Mouse (Mus musculus): ENCODE measurements at regions not wholly inside any gene's neighbourhood (a gene's known extent, or its start where the extent isn't known, plus 50 kb on each side); places are given as distances from the start of the nearest gene placed in this dataset.

DNA sequence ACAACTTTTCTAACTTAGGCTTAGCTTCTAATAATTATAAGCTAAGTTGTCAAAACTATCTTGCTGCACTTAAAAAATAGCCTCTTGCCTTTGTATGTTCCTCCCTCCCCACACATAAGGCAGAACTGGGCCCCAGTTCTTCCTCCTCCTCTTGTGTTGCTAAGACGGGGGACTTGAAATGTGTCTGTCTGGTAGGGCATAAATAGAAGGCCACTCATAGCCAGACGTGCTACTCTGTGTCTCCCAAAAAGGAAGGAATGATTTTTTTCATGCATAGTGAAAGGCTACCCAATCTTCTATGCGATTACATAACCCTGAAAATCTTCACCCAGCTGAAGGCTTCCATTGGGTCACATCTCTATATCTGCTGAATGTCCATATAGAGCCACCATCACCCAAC, 183.5 kb downstream of the Hsfy2 start:
- DNase-seq, result no peak

DNA sequence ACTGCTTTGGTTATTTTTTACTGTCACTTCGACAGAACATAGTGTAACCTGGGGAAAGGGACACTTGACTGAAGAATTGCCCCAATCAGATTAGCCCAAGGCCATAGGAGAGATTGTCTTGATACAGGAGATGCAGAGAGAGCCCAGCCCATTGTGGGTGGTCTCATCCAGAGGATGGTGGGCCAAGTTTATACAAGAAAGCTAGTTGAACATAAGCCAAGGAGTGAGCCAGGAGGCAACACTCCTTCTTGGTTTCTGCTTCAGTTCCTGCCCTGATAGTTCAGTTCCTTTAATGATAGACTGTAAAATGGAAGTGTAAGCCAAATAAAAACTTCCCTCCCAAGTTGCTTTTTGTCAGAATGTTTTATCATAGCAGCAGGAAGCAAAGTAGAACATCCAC, 194.4 kb downstream of the Hsfy2 start:
- DNase-seq, result no peak

DNA sequence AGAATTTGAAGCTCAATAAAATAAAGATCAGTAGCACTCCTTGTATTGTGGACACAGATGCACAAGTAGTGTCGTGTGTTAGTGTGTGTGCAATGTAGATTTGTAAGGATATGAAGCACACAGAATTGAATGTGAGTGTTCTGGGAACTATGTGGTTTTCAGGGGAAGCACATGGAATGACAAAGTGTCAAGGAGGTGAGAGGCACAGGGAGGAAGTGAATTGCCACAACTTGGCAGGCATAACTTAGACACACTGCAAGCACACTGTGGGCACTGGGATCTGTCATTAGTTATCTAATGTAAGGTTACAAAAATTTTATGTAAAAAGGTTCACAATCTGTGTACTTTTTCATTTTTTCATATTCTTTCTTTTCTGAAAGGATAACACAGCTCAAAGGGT, 230.4 kb downstream of the Hsfy2 start:
- DNase-seq, result no peak

DNA sequence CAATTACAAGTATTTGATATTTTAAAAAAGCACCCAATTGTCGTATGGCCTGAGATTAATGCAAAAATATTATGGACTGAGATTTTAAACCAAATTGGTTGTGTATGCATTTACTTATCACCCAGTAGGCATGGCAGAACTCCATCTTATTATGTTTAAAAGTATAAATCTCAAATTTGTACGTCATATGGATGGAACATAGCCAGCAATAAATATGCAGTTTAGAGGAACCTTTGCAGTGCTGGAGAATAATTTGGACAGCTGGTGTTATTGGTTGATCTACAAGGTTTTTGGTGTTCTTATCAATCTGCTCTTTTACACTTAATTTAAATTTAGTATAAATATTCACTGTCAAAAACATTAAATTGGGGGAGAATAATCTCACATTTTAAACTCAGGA, 233.9 kb downstream of the Hsfy2 start:
- DNase-seq, result no peak

DNA sequence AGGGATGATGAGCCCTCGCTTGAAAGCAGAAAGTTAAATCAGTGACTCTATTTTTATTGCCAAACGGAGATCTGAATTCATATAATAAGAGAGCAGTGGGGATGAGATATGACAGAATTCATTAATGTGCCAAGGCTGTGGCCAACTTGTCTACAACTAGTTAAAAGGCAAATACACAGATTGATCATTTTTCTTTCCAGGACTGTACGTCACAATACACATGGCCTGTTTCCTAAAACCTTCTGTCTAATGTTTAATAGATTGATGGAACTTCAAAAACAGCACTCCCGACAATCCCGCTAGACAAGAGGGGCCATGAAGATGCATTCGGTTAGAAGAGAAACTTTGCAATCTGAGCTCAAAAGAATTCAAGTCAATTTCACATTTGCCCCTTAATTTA, 241.4 kb downstream of the Hsfy2 start:
- DNase-seq, result no peak

DNA sequence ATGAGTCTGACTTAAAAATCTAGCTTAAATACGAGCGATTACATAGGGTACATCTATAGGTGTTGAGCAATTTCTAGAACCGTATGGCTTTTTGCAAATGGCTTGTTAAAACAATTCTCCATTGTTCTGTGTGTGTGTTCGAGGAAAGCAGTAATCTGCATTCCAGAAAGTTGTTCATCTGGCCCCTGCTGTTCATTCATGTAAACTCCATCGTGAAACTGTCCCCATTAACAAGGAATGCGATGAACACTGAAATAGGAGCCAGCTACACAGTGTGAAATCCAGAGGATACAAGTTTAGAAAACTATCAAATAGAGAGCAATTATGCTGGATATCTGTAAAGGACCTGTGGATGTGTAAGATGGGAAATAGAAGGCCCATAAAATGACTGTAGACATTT, 250.1 kb downstream of the Hsfy2 start:
- DNase-seq, result no peak

DNA sequence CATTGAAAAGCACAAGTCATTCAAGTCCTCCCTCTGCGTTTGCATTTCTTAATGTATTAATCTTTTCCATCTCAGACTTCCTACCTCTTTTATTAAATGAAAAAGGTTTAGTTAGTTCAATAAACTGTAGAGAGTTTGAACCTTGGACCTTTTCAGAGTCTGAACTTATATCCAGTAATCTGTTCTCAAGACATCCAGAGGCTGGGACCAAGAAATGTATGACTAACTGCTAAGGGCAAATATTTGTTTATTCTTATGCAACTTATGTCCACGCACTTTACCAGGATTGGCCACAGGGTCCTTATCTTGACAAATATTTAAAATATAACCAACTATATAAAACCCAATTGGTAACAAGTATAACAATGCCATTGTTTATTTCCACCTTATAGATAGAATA, 270.9 kb downstream of the Hsfy2 start:
- DNase-seq, result no peak

DNA sequence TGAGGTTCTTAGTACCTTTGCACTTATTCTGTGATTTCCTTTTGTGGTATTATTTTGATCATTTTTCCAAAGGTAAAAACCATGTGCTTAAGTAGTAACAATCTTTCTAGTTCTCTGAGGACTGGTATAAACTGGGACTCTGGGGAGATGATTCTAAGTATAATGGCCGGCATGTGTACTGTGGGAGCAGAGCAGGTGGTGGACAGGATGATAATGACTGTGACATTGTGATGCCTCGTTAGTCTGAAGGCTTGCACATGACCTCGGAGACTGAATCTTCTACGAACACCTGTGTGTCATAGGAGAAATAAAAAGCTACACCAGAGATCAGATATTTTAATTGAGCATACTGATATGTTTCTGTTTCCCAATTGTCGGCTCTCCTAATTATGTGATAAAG, 276.4 kb downstream of the Hsfy2 start:
- DNase-seq, result no peak

DNA sequence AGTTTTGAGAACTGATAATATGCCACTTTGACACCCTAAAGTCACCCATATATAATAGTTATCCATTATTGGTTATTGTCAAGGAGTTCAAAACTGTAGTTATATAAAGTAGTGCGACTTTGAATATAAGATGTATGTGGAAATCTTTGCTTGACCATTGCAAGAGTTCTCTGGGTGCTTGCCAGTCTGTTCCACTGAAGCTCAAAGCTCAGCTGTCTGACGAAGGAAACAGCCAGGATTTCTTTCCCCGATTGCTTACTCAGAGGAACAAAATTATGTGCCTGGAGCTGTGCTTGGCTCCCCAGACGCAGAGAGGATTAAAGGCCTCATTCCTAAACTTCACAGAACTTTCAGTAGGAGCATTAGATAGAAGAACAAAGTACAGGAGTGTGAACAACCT, 290.6 kb downstream of the Hsfy2 start:
- no peak for DNase-seq

DNA sequence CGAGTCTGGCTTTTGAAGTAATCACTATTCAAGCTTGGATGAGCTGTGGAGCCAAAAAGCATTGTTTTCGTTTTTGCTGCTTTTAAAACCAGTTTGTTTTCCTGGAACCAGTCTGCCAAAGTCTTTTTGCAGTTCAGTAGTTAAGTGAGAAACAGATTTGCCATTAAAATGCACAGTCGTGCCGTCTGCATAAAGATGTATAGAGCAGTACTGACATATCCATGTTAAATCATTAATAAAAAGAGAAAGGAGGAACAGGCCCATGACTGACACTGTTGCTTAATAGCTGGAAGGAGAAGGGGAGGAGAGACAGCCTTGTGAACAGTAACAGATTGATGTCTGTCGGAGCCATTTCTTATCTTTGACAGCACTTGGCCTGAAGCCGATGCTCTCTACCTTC, 292.3 kb downstream of the Hsfy2 start:
- no peak for DNase-seq

DNA sequence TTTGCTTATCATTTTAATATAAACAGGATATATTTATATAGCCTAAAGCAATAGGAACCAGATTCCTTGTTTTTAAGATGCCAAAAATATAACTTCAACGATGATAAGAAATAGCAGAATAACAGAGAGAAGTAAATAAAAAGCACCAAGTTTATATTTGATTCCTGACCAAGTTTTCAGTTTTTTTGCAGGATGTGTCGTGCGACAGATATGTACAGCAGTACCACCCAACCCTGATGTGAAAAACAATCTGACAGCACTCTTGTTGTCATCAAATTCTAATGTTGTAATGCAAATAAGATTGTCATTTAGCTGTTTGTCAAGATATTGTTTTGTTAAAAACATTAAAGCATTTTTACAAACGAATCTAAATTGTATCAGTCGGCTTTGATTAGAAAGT, 309.9 kb downstream of the Hsfy2 start:
- no peak for DNase-seq

DNA sequence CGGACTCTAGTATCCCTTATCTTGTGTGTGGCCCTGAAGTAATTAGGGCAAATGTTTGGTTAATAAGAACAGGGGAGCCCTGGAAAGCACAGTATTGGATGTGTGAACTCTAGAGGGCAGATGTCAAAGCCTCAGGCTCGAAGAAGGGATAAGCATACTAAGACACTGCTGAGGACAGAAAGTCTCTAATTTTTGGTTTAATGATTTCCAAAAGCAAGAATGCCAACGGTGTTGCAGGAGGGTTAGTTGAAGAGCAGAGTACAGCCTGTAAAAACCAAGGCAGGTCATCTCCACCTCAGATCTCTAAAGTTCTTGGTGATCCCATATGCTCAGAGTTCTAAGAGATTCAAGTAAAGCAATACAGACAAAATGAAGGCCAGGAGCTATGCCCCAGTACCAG, 328.6 kb downstream of the Hsfy2 start:
- no peak for DNase-seq

DNA sequence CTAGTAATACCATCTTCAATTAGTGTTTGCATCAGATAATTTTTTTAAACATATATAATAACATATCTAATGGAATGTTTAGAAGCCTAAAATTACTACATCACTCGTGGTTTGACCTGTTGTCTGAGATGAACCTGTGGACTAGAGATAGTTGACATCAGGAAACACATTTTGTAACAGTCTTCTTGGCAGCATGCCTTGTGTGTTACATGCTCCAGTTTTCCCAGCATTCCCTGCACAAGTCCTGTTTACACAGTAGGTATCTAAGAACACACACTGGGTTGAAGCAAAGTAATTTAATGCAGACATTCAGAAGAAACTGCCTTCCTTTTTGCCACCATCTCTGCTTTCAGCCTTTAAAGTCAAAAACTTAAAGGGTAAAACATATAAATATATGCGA, 342.8 kb downstream of the Hsfy2 start:
- DNase-seq, result no peak

DNA sequence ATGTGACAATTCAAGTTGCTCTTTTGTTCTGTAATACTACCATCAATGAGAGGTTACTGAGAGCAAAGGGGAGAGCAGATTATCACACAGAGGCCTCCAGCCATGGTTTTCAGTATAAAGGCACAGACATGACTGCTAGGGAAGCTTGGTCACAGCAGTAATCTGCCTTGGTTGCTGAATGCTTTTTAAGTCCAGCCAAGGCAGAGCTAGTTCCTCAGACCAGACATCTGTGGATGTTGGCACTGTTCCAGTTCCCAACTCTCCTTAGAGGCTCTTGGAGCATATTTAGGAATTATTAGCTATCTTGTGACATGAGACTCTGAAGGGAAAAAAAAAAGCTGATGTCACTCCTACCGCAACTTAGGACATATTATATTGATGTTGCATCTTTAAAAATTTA, 347.5 kb downstream of the Hsfy2 start:
- peak; percentile 37 for DNase-seq

DNA sequence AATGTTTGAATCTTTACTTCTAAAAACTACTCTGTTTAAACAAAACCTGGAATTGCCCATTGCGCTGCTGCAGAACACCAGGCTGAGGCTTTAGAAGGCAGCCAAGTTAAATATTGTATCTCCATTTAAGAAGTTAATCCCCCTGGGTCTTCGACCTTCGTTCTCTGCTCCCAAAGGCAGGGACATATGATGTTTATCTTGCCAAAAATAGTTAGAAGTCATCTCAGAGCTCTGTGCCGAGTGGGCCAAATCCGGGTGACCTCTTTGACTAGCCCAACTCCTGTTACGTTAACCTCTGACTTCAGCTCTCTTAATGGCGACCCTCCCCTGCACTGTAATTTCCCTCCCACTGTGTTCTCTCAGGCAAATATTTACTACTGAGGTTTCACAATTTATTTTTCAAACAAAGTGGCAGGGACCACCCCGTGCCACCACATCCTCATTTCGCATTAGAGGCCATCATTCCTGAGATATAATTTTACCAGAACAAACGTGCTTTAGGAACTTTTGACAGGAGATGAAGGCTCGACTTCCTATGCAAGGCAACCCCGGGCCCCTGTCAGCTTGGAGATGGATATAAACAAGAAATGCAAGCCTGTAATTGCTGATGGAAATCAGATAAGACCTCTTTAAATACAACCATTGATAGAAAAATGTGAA, 350.7 kb downstream of the Hsfy2 start:
- no peak for DNase-seq

DNA sequence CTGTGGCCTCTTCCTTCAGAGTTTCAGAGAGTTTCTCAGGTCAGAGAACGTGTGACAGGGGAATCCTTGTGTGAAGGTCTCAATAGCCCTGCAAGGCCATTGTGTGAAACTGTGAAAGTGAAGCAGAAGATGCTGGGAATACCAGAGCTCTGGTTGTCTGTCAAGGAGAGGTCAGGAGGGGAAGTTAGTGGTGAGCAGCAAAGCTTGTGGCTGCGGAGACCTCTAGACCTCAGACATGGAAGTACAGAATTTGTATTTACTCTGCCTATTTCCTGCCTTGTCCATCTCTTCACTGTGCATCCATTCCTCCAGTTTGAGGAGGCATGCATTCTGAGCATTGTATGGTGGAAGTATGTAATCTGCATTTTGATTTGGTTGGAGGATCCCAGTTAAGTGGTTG, 375.5 kb downstream of the Hsfy2 start:
- DNase-seq, result no peak

DNA sequence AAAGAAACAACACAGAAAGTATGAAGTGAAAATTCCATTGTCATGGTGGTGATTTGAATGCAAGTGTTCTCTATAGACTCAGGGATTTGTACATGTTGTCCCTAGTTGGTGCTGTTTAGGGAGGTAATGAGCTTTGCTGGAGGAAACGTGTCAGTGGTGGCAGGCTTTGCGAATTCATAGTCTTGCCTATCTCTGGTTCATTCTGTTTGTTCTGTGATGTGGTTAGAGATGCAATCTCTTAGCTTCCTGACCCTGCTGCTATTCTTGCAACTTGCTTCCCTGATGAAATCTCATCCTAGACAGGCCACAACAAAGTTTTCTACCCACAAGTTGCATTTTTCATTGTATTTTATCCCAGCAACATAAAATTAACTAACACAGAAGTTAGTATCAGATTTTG, 376.5 kb downstream of the Hsfy2 start:
- DNase-seq, result no peak

DNA sequence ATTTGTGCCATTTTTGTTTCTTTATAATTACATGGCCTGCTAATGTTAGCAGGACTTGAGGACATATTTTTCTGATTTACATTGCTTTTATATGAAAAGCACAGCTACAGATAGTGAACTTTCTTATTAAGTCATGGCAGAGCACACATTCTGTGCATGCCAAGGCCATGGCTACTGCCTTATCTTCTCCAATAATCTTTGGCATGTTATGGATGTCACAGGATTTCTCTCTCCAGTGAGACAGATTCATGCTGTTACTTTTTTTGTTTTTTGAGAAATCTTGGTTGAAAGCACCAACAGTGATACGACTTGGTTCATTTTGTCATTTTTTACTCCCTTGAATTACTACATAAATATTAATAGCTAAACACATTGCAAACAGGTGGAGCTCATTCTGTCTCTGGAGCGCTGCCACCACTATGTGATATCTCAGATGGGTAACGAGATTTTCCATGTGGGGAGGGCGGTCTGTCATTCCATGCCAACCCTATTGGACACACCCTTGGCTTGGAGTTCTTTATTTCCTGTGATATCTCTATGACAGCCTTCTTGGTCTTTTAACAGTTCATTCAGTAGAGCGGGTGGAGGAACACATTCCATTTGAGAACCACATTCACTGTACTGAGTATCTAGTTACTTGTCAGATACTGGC, 380.3 kb downstream of the Hsfy2 start:
- no peak for DNase-seq

DNA sequence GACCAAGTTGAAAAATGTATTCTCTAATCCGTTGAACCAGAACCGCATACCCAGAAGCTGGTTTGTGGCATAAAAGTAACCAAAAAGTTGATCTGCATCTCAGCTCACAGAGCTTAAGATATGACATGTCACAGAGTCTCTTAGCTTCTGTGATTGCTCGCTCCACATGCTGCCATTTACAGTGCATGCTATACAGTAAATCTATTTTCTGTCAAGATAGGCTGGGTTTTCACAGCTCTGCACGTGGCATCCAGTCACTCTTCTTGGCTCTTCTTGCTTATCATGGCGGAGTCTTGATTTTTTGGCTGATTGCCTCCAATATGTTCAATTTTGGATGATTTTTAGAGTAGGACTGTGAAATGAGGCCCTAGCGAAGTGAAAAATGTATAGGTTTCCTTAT, 397.5 kb downstream of the Hsfy2 start:
- DNase-seq, result no peak

DNA sequence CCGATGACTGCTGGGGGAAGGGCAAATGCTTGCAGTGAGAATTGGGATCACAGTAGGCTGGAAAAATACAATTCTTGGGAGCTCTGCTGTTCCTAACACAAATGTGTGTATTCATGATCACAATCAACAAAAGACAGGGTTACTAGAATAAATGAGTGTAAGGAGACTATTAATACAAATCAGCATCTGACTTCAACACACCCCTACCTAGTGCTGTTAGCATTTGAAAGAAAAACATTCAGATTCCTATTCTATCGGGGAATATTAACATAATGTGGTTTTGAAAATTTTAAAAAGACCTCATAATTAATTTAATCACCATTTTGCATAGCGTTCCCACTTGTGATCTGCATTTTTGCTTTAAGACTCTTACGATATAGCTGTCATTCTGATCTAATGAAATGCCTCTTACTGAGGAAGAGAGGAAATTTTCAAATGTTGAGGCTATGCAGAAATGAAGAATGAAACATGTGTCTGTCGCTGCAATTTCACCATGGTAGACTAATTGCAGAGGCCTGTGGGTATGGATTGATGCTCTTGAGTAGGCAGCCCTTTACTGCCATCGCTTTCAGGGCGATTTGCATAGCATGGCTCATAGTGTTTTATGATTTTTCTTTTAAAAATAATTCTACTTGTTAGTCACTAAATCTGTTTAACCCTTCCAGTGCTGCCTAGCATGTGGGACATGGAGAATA, 410.8 kb downstream of the Hsfy2 start:
- DNase-seq, result no peak

DNA sequence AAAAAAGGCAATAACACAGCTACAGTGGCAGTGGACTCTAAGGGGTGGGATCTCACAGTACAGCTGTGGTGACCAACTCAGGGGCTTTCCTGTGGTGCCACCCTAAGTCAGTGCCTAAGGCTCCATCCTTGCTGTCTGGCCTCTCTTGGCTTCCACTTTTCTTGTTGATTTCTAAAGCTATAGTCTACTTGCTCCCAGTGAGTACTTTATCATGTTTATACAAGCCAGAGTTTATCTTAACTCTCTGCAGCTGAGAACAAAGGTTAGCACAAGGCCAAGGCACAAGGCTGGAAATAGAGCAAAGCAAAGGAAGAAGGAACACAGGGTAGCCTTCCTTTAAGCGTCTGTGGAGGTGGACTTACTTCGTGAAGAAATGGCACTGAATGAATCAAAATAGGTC, 417.5 kb downstream of the Hsfy2 start:
- DNase-seq, result no peak

DNA sequence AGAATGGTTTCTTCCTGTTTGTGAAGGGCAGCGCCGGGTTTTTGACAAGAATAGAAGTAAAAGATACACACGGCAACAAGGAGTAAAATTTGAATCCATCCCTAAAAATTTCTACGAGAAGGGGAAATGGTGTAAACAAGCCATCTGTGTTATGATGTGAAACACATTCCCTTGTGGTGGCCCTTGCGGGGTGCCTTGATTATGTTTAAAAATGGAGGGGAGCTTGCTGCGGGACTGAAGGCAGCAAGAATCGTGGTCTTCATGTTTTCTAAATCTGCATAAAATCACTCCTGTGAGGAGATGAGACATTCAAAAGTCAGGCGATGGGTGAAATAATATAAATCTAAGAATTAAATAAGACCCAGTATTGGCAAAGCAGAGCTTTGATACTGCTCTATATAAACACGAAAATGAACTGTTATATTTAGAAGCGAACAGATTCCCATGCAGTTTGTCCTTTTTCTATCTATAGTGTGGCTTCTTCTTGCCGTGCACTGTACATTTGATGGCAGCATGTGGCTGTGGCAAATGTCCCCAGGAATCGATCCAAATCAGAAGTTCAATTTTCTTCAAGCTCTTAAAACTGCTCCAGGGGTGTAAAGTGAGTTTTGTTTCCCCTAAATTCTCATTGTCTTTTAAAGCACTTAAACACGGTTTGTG, 426.4 kb downstream of the Hsfy2 start:
- DNase-seq, result no peak

DNA sequence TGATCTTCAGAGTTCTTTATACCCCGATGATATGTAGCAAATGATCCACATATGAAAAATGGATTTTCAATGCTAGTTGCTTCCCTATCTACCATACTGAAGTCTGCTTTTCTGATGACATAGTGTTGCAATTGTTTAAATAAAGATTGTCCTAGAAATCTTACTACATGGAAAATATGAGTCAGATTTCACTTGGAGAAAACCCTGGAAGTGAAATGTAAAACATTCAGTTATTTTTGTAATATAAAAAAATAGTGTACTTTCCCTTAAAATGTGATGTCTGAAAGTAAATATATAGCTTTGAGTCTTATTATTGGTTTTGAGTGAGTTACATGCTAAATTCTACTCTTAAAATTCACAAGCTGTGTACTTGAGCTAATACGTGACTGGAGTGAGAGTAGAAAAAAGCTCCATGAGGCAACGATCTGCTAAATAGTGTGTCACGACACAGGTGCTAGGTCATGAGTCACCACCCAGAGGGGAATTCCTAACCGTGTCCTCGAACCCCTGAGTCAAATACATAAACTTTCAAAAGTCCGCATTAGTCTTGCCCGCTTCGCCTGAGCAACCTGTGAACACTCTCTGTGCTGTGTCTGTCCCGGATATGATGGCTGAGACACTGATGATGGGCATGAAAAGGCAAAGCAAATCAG, 430.5 kb downstream of the Hsfy2 start:
- DNase-seq, result no peak
